Mouse (Mus musculus): ENCODE measurements around the gene Morn1.

Gene Morn1

DNA sequence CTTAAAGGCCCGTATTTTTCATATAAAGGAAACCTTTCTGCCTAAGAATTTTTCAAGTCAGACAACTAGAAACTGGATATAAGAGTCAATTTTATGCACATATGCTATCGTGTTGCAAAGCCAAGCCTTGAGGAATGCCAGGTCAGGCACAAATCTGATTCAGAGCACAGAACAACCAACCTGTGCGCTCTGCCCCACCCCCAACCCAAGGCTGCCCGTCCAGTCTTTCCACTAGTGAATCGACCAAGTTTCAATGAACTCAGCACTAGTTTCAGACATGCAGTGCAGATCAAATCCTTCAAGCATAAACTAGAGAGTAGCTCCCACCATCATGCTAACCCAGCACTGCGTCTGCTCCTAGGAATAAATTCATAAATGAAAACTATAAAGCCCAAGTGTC, 6.7 kb upstream of the Morn1 start:
- DNase-seq = no peak

DNA sequence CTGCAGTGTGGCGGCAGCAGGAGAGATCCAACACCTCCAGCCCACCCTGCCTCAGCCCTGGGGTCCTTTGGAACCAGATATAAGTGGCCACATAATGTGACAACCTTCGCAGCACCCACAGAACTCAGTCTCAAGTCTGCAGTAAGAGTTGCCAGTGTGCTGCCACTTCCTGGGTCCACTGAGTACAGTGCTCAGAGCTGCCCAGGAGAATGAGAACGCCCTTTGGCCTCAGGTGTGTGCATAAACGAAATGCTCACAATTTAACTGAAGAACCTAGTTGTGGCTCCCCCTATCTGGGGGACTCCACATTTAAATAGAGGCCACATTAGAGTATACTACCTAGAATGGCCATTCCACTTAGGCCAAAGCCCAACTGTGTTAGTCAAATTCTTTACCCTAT, 2.8 kb upstream of the Morn1 start:
- DNase-seq = no peak

DNA sequence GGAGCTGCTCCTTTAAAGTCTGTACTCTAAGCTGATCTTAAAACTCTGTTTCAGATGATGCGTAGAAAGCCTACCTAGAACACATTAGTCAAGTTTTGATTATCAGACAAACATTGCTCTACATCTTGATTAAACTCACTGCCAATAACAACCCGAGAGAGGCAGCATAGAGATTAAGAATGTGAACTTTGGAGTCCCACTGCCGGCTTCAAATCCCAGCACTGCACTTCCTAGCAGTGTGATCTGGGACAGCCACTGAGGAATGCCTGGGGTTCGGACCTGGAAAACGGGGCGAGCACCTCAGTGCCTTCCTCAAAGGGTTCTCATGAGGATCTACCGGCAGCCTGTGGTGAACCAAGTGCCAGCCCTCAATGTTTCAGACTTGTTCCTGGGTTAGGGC, 2.0 kb upstream of the Morn1 start:
- DNase-seq = no peak

DNA sequence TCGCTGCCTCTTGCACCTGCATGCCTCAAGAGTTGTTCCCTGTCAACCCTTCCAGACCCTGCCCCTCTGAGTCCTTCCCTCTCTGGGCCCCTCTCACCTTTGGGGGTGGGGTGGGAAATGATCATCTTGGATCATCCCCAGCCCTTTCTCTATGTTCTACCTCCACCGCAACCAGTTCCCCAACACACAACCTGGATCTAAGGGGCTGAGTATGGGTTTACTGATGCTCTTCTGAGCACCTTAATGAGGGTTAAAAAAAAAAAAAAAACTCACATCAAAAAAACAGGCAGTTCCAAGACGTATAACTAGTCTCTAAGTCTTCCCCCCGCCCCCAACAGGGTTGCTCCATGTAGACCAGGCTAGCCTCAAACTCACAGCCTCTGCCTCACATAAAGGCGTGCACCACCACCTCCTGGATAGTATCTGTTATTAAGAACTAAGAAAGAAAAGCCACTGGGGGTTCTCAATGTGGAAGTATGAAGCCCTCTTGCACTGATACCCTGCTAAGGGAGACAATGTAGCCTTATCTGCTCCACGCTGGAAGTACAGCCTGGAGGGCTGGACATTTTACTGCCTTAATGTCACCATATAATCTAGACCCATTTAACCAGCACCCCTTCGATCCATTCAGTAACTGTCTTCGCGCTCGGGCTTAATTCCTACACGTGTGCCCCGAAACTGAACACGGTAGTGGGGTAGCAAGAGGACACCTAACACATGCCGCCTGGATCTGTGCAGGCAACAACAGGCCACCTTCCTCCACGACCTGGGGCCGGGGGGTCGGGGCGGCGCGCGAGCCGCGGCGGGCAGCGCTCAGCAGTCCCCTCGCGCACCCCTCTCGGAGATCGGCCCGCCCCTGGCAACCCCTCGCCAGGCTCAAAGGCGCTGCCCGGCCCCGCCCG, 920 bp upstream of the Morn1 start:
- no peak for DNase-seq

DNA sequence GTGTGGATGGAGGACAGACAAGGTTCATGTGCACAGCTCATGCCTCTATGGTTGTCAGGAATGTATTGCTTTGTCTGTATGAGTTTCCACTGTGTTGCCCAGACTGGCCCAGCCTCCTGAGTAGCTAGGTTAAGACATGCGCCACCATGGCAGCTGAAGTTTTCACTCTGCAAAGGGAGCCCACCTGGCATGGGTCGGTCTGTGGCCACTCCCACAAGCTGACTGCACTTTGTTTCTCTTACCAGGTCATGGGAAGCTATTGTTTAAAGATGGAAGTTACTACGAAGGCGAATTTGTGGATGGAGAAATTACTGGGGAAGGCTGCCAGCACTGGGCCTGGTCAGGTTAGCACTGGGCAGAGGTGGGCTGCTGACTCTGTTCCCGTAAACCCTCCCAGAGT, 2.9 kb downstream of the Morn1 start:
- DNase-seq = no peak

DNA sequence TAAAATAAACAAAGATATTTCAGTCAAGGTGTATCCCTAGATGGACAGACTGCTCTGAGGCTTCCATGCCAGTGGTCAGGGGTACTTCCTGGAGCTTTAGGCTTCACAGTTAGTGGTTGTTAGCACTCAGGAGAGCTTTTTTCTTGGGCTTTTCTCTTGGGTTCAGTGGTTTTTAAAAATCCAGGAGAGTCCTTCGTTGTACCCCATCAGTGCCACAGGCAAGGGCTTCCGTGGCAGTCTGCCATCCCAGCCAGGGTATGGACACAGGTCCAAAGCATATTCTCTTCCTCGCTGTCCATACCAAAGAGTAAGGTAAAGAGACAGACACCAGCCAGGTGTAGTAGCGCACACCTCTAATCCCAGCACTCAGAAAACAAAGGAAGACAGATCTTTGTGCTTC, 3.8 kb downstream of the Morn1 start:
- no peak for DNase-seq

DNA sequence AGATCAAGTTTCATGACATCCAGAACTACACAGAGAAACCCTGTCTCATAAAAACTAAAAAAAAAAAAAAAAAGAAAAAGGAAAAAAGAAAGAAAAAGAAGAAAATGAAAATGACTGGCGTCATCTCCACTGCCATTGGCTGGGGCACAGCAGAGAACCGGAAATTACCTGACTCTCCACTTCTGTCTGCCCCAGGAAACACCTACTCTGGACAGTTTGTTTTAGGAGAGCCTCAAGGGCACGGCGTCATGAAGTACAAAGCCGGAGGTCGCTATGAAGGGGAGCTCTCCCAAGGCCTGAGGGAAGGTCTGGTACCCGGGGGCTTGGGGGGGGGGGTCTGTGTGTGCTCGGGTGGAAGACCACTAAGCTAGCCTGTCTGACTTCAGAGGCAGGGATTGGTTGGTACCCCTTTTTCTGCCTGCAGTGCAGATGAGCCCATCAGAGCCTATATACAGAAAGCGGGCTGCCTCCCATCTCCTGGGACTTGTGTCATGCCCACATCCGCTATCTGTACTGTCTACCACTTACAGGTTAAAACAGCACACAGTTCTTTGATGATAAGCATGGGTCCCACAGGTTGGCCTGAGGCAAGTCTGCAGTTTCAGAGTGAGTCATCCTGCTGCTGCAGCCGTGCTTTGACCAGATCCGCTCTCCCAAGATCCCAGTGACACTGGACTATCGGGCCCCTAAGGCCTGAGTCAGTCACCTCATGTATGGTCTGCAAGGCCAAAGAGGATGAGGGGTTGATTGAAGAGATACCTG, 4.5 kb downstream of the Morn1 start:
- no peak for DNase-seq

DNA sequence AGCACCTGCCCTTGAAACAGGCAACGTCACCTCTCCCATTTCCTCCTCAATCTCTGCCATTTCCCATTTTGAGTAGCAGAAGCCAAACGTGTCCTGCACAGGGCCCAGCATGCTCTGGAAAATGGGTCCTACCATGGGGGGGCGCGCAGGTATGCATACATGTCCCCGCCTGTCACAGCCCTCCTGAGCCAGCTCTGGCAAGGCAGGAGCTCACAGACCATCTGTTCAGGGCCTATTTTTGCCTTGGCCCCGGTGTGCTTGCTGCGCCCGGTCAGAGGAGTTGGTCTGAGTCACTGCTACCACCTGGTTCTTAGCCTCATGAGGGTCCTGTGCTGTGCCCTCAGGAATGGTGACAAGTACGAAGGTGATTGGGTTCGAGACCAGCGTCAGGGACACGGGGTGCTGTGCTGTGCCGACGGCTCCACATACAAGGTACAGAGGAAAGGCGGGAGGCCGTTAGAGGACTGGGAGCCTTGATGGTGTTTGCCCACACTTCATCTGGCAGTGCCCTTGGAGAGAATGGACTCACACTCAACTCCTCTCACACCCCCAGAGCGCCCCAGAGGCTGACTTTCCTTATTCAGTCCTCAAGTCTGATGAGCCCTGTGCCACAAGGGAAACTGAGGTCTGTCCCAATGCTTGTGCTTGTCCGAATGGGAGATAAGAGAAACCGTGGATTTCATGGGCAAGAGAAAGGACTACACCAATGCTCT, 6.5 kb downstream of the Morn1 start:
- no peak for DNase-seq

DNA sequence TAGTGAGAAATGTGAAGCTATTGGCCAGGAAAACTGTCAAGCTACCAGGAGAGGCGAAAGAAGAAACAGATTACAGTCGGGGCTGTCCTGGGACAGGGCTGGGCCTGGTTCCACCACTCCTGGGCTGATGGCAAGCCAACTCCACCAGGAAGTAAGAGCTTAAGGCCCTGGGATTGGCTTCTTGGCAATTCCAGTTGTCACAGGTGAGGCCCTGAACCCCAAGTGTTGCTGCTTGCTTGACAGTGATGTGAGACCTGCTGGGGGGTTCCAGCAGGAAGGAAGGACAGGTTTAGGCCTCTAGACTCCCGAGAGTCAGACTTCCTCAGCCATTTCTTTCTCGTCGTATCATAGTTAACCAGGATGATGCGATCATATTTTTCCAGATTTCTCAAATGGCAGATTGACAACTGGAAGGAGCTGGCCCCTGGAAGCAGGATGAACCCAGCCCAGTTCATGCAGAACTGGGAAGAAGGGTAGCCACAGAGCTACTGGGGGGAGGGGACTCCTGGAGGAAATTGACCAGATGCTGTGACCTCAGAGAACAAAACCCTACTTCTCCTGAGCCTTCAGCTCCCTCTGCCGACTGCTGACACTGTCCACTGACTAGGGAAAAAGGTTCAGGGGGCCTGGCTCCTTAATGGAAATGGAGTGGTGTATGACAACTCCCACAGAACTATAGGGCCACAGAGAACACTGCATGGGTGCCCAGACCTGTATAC, 7.2 kb downstream of the Morn1 start:
- DNase-seq = no peak

DNA sequence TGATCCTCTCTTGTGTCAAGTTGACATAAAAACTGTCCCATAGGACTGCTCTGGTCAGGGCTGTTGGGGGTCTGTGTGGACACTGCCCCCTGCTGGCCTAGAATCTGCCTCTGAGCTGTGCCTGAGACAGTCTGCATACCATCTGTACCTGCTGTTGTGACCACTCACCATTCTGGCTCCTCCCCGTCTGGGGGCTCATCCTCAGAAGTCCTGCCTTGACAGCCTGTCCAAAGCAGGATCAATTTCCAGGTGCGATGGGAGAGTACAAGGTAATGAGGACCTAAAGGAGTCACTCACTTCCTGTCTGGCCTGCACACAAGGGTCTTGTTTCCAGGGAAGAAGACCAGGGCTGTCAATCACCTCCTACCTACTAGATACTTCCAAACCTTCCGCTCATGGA, 8.2 kb downstream of the Morn1 start:
- DNase-seq = peak; percentile 39

DNA sequence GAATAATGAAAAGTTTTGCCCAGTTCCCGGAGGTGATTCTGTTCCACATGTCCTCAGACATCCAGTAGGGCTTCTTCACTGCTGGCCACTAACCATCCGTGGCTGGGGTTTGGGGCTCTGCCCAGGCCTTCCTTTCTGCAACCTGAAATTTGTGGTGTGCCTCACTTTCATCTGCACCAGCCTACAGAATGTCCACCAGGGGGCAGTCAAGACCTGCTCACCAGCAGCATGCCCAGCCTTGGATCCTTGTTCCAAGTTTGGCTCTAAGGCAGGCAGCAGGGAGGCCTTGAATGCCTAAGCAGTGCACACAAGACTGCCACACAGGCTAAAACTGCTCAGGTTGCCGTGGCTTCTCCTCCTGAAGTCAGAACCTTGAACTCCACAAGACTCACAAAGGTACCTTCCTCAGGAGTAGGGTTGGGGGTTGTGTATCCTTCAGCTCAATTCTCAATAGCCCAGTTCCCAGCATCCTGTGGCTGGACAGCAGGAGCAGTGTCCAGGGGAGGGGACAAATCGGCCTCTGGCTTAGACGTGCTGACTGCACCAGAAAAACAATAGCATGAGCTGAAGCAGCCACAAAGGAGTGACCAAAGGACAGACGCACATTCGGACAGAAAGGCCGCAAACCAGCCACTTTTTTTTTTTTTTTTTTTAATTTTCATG, 9.0 kb downstream of the Morn1 start:
- peak; percentile 80 for DNase-seq

DNA sequence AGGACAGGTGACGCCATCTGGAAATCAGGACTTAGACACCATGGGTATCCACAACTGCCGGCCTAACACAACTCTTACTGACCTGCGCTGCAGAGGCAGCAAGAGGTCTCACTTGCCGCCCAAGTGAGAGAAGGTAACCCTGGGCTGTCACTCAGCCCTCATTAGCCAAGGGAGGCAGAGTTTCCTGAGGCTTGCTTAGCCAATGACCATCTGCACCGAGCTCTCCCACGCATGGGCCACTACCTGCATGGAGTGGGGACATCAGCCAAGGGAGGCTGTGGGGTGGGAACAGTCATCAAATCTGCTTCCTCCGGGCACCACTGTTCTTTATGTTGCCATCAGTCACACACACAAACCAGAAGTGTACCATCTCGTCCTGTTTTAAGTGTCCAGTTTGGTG, 9.6 kb downstream of the Morn1 start:
- no peak for DNase-seq

DNA sequence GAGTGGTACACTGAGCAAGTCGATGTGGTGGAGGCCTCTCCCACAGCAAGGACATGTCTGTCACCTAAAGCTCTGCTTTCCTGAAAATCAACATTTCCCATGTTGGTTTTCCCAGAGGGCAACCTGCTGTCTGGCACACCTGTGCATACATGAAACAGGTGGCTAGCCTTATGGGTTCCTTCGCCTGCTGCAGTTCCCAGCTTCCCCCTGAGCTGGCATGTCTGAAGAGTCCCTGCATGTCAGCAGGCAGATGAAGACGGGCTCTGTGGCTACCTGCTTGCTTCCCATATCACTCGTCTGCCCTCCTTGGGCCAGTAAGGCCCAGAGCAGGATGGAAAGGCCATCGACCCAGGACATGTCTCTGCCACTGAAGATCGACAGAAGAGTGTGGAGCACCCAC, 11.1 kb downstream of the Morn1 start:
- DNase-seq = no peak

DNA sequence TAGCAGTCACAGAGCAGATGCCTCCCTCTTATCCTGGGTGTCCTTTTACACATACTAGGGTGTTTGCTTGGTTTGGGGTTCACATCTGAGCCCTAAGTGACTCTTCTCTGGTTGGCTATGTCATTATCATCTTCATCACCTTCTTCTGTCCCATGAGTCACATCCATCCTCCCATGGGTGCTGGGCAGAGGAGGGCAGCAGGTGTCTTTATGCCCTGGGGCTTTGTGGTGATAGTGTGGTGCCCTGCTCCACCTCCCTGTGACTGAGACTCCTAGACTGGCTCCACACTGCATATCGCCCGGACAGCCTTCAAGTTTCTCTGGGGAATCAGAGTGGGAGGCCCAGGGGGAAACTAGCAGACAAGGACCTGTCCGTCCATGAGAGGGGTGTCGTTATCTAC, 12.2 kb downstream of the Morn1 start:
- DNase-seq = no peak

DNA sequence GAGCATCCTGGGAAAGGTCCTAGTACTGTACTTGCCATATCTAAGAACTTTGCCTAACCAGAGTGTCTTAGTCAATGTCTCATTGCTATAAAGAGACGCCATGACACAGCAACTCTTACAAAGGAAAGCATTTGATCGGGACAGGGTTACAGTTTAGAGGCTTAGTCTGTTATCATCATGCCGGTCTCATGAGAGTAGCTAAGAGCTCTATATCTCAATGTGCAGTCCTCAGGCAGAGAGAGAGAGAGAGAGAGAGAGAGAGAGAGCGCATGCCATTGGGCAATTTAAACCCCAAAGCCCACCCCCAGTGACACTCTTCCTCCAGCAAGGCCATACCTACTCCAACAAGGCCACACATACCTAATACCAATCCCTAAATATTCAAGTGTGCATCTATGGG, 21.5 kb downstream of the Morn1 start:
- no peak for DNase-seq

DNA sequence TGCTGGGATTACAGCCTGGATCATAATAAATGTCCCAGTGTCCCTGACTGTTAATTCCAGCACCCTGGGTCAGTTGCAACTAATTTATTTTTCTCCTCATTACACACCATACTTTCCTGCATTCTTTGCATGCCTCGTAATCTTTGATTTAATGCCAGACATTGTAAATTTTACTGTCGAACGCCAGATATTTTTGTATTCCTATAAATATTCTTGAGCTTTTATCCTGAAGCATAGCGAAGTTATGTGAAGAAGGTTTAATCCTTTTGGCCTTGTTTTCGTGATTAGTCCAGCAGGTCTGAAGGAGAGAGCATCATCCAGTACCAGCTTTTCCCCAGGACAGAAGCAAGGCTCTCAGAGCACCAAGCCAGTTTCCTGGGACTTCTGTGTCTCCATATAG, 23.1 kb downstream of the Morn1 start:
- no peak for DNase-seq

DNA sequence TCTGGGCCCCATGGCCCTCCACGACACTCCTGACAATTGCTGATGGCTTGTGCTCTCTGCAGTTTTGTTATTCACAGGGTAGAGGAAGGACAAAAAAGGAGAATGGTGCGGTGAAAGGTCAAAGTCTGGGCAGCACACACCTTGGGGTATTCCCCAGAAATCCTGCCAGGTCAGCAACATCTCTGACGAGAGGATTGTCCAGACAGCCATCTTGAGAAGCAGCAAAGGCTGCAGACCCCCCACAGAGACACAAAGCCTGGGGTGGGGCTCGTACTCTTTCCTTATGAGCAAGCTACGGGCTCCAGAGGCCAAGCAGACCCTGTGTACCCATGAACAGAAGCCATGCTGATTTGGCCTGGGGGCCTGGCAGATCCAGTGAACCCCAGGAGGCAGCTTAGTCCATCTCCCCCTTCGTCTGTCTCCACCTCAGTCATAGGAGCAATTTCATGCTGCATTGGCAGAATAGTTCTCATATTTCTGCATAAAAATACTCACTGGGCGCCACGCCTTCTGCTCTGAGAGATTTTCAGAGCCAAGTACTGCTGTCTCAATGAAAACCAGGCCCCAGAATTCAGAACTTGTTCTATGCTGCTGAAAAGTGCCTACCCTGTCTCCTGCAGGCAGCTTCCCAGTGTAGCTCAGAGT, 27.5 kb downstream of the Morn1 start:
- DNase-seq = no peak

DNA sequence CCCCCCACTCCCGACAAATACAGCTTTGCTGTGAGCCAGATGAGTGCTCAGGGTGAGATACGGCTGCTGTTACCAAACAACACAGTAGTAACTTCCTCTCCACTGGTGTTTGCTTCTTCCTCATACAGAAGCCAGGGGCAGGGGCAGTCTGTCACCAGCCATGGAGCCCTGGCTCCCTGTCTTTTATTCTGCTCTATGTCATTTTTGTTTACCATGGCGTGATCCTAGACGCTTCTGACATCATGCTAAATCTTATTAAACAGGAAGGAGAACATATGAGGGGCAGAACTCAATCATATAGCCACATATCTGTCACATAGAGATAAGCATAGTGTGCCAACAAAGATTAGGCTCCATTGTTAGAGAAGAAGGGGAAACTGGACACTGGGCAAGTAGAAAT, 30.2 kb downstream of the Morn1 start:
- DNase-seq = no peak

DNA sequence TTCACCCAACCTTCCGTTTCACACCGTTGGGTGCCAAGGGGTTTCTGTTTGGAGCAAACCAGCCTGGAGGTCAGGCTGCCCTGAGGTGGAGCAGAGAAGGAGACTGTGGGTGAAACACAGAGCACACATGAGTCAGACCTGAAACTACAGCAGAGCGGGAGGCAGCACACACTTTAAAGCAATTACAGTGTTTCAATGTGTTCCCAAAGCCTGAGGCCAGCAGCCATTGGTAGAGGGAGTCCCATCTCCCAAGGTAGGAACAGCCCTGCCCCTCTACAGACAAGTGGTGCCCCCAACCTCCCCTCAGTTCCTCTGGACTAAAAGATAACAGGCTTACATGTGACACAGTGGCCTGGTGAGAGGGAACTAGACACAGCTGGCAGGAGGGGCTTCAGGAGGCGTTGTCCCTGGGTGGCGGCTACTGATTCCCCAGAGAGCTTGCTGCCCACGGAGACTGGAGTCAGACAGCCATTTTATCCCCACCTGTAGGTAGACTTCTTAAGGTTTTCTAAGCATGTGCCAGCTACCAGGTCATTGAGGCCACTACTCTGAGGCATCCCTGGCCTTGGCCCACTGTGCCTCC, 31.1 kb downstream of the Morn1 start:
- DNase-seq = no peak

DNA sequence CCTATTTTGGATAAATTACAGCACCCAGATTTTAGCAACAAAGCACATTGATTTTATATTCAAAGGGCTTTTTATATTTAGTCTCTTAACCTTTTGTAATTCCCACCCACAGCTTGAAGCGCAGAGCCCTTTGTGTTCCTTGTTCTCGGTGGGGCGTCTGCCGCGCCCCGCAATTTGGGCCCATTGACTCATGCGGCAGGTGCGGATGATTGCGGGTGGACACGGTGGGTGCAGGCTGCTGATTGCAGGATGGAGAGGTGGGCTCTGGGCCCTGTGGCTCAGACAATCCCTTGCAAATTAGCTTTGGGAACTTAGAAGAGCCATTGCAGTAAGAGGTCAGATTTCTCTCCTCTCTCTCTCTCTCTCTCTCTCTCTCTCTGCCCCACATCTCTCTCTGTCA, 31.9 kb downstream of the Morn1 start:
- no peak for DNase-seq

DNA sequence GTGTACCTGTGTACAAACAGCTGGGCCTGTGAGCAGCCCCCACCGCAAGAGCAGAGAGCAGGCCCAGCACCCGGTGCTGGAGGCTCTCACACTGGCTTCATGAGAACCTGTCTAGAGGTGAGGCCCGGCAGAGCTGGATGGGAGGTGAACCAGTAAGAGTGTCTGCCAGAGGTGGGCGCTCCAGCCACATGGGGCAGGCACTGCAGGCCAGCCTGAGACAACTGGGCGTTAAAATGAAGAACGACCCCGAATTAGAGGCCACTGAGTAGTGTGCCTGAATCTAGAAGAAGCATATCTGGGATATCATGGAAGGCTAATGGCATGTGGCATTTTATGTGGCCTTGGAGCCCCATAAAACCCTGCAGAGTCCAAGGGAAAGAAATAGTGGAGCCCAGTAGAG, 33.7 kb downstream of the Morn1 start:
- DNase-seq = no peak

DNA sequence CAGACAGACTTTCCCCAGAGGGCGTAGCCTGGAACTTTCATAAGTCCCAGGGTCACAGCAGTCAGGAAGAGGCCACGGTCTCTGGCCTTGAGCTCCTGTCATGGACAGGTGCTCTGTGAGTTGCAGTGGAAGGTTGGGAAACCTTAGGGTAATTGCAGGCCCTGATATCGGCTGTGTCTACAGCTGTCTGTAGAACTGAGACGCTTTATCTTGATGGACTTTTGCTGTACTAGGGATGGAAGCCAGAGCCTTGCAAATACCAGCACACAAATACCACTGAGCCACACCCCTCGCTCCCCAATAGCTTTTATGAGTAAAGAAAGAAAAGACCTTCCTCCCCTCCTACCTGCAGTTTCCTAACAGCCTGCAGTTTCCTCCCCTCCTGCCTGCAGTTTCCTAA, 34.2 kb downstream of the Morn1 start:
- DNase-seq = no peak
